Mouse (Mus musculus) myocyte (in vitro differentiated cells): Measurements from ENCODE around the gene C1qtnf2.

Experiments
- MYOD1 ChIP-seq, 3 experiments: IDR thresholded peaks; one replicate each; pipeline ENCODE4 v1.6.1; 2011; ENCODE audit warnings: control low read depth in 2 of 3, low read depth in 2 of 3, mild to moderate bottlenecking in 2 of 3, moderate library complexity in 1 of 3; ENCODE audit not compliant: insufficient read length in 2 of 3, control insufficient read depth in 1 of 3
- MYOG ChIP-seq, 3 experiments: IDR thresholded peaks; one replicate each; pipeline ENCODE4 v1.6.1; 2011; ENCODE audit warnings: control low read depth in 2 of 3, low read depth in 2 of 3, mild to moderate bottlenecking in 2 of 3; ENCODE audit not compliant: insufficient read length in 2 of 3, control insufficient read depth in 1 of 3, insufficient read depth in 1 of 3
- POLR2A ChIP-seq: IDR thresholded peaks from one replicate; pipeline ENCODE4 v1.6.1; 2011; ENCODE audit warnings: low read depth, mild to moderate bottlenecking, control low read depth, moderate library complexity; ENCODE audit not compliant: insufficient read length

DNA sequence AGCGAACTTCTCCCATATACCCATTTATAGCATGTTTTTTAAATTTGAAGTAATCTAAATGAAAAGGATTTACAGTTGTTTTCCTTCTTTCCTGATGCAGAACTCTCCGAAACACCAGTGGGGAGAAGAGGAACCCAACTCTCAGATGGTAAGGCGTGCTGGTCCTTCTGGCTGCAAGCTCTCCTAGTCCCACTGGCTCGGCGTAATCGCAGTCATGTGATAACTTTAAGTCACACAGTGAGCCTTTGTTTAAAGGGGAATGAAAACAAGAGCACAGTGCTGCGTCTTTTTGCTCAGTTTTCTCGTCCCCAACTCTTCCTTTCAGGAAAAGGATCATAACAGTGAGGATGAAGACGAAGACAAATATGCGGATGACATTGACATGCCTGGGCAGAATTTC, 33.0 kb upstream of the C1qtnf2 start:
- TF ChIP-seq MYOD1 (IDR thresholded peaks at IDR 0.05; ENCODE audit: control insufficient read depth in 1 of 3, insufficient read length in 2 of 3, low read depth in 2 of 3) (no peak), POLR2A (no peak), MYOG (IDR thresholded peaks at IDR 0.05; ENCODE audit: control insufficient read depth in 1 of 3, insufficient read depth in 1 of 3, insufficient read length in 2 of 3, low read depth in 2 of 3) (no peak)
